Mouse (Mus musculus): ENCODE results near the gene Zfp609. TPM values are rescaled to one million over a fixed set of nuclear protein-coding genes. Genes with fewer than 3 reads are reported as not detected.

The Zfp609 gene
- total RNA-seq, 2 experiments from 2014 or later: 48.5 to 49.1 TPM

GRCm38 (mm10) chr9:65734931-65735330 lies 92.4 kb downstream of the Zfp609 start:
- TF ChIP-seq CTCF (IDR thresholded peaks at IDR 0.05): no peak
- Histone ChIP-seq H3K4me3 (no peak overlapping the region), H3K27ac (no peak overlapping the region)
- intact Hi-C loops (cut with DNase I): no loop called here
- DNase-seq (ENCODE audit: extremely low spot score in 1 of 2, low spot score in 2 of 2): no peak

- no peak for TF ChIP-seq CTCF (IDR thresholded peaks at IDR 0.05)
- intact Hi-C loops (cut with DNase I): no loop called here
- H3K4me3 ChIP-seq: no peak overlapping the region
- DNase-seq (ENCODE audit: extremely low spot score in 1 of 2, low spot score in 2 of 2): no peak
- no peak overlapping the region for H3K27ac ChIP-seq
Measured at GRCm38 (mm10) chr9:65728588-65728987, 98.8 kb downstream of the Zfp609 start.

- H3K27ac ChIP-seq: no peak overlapping the region
- no peak for DNase-seq (ENCODE audit: extremely low spot score in 1 of 2, low spot score in 2 of 2)
- TF ChIP-seq CTCF (IDR thresholded peaks at IDR 0.05): no peak
Measured at GRCm38 (mm10) chr9:65727491-65727890, 99.9 kb downstream of the Zfp609 start.

GRCm38 (mm10) chr9:65726431-65726830 lies 100.9 kb downstream of the Zfp609 start:
- DNase-seq (ENCODE audit: extremely low spot score in 1 of 2, low spot score in 2 of 2): no peak
- H3K27ac ChIP-seq: no peak overlapping the region
- intact Hi-C loops (cut with DNase I): no loop called here
- TF ChIP-seq CTCF (IDR thresholded peaks at IDR 0.05): no peak
- H3K4me3 ChIP-seq: no peak overlapping the region

More at GRCm38 (mm10) chr9:65727491-65727890, 99.9 kb downstream of the Zfp609 start:
- intact Hi-C loops (cut with DNase I): no loop called here
- no peak overlapping the region for H3K4me3 ChIP-seq

GRCm38 (mm10) chr9:65725291-65725622 lies 102.1 kb downstream of the Zfp609 start:
- no peak for TF ChIP-seq CTCF (IDR thresholded peaks at IDR 0.05)
- Histone ChIP-seq H3K27ac (peak overlapping the region; percentile 41), H3K4me3 (no peak overlapping the region)
- no peak for DNase-seq (ENCODE audit: extremely low spot score in 1 of 2, low spot score in 2 of 2)
- intact Hi-C loops (cut with DNase I): no loop called here

- DNase-seq (ENCODE audit: extremely low spot score in 1 of 2, low spot score in 2 of 2): no peak
Measured at GRCm38 (mm10) chr9:65724471-65725290, 102.7 kb downstream of the Zfp609 start.

GRCm38 (mm10) chr9:65721161-65721566 lies 106.2 kb downstream of the Zfp609 start:
- no peak overlapping the region for H3K4me3 ChIP-seq
- no peak overlapping the region for H3K27ac ChIP-seq
- intact Hi-C loops (cut with DNase I): no loop called here
- DNase-seq (ENCODE audit: extremely low spot score in 1 of 2, low spot score in 2 of 2): no peak
- no peak for TF ChIP-seq CTCF (IDR thresholded peaks at IDR 0.05)

More at GRCm38 (mm10) chr9:65724471-65725290, 102.7 kb downstream of the Zfp609 start:
- H3K4me3 ChIP-seq: no peak overlapping the region
- no peak for TF ChIP-seq CTCF (IDR thresholded peaks at IDR 0.05)
- intact Hi-C loops (cut with DNase I): no loop called here
- H3K27ac ChIP-seq: peak overlapping the region; percentile 41; the same call in 1 of the 2 replicates

GRCm38 (mm10) chr9:65718195-65718594 lies 109.2 kb downstream of the Zfp609 start:
- no peak for DNase-seq (ENCODE audit: extremely low spot score in 1 of 2, low spot score in 2 of 2)
- intact Hi-C loops (cut with DNase I): no loop called here
- no peak overlapping the region for H3K27ac ChIP-seq
- no peak overlapping the region for H3K4me3 ChIP-seq
- no peak for TF ChIP-seq CTCF (IDR thresholded peaks at IDR 0.05)

GRCm38 (mm10) chr9:65703926-65704595 lies 123.3 kb downstream of the Zfp609 start:
- intact Hi-C loops (cut with DNase I): no loop called here
- no peak overlapping the region for H3K27ac ChIP-seq

GRCm38 (mm10) chr9:65703241-65703640 lies 124.1 kb downstream of the Zfp609 start:
- DNase-seq (ENCODE audit: extremely low spot score in 1 of 2, low spot score in 2 of 2): no peak
- no peak overlapping the region for H3K4me3 ChIP-seq
- no peak for TF ChIP-seq CTCF (IDR thresholded peaks at IDR 0.05)
- H3K27ac ChIP-seq: no peak overlapping the region
- intact Hi-C loops (cut with DNase I): no loop called here

More at GRCm38 (mm10) chr9:65703926-65704595, 123.3 kb downstream of the Zfp609 start:
- no peak for TF ChIP-seq CTCF (IDR thresholded peaks at IDR 0.05)
- no peak overlapping the region for H3K4me3 ChIP-seq
- no peak for DNase-seq (ENCODE audit: extremely low spot score in 1 of 2, low spot score in 2 of 2)

- TF ChIP-seq CTCF (IDR thresholded peaks at IDR 0.05): no peak
- intact Hi-C loops (cut with DNase I): no loop called here
Measured at GRCm38 (mm10) chr9:65702286-65702685, 125.1 kb downstream of the Zfp609 start.

GRCm38 (mm10) chr9:65700504-65700903 lies 126.9 kb downstream of the Zfp609 start:
- intact Hi-C loops (cut with DNase I): no loop called here
- no peak for TF ChIP-seq CTCF (IDR thresholded peaks at IDR 0.05)
- no peak for DNase-seq (ENCODE audit: extremely low spot score in 1 of 2, low spot score in 2 of 2)
- no peak overlapping the region for H3K4me3 ChIP-seq
- H3K27ac ChIP-seq: no peak overlapping the region

More at GRCm38 (mm10) chr9:65702286-65702685, 125.1 kb downstream of the Zfp609 start:
- H3K27ac ChIP-seq: no peak overlapping the region
- DNase-seq (ENCODE audit: extremely low spot score in 1 of 2, low spot score in 2 of 2): no peak
- no peak overlapping the region for H3K4me3 ChIP-seq
